ENCODE assay signal across 20 mouse cellular contexts in the genomic region with DNA sequence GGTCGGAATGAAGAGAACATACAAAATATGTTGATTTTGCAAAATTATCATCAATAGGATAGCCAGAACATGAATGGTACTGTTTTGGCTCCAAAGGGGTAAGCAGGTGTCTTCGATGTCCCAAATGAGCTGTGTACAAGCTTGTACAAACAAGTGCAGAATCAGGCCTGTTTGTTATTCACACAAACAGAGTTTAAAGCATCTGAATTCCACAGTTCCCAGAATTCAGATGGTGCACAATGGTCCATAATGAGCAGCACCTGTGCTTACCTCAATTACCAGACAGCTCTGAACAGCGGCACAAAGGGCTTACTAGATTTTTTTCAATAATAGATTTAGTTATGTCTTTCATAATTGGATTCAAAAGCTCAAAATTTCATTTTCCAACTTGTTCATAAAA.
DNase-seq lines count a peak whose midpoint lies in the region; ATAC-seq and TF ChIP-seq lines count a peak whose summit lies in the region.
"Had no signal": no experiment of that assay in that cellular context is flagged by ENCODE, and none has a peak within 500 bp of the region (broad histone marks: within the 10 kb centered on the region; RNA-seq: fewer than 3 reads in every experiment).

No protein-coding gene starts in this region.

- 73% methylated on average over 3 of the region's 3 CpGs for WGBS in forebrain, embryonic 14.5 days
- WGBS in forebrain, embryonic 11.5 days = 88% methylated on average over 3 of the region's 3 CpGs
- WGBS in forebrain, postnatal 0 days = 60% methylated on average over 3 of the region's 3 CpGs
- WGBS in midbrain, embryonic 11.5 days = 89% methylated on average over 3 of the region's 3 CpGs

- H3K4me2 ChIP-seq in forebrain, embryonic 14.5 days (ENCODE audit: low read length) = no peak overlapping the region
- H3K4me2 ChIP-seq in forebrain, embryonic 11.5 days (ENCODE audit: low read depth, low read length, severe bottlenecking) = no peak overlapping the region
- H3K4me2 ChIP-seq in forebrain, postnatal 0 days (ENCODE audit: low read depth) = no peak overlapping the region
- H3K4me2 ChIP-seq in midbrain, embryonic 11.5 days = no peak overlapping the region
- H3K4me2 ChIP-seq: embryonic facial prominence, embryonic 13.5 days; embryonic facial prominence, embryonic 15.5 days had no signal

- no peaks in the 10 kb centered on the region for H3K27me3 ChIP-seq in forebrain, embryonic 14.5 days (replicated peaks; ENCODE audit: control insufficient read depth, insufficient read depth, low read length)
- no peaks in the 10 kb centered on the region for H3K27me3 ChIP-seq in forebrain, embryonic 11.5 days (ENCODE audit: control insufficient read depth, insufficient read depth, low read length)
- no peaks in the 10 kb centered on the region for H3K27me3 ChIP-seq in forebrain, postnatal 0 days (ENCODE audit: insufficient read depth, low read length)
- no peaks in the 10 kb centered on the region for H3K27me3 ChIP-seq in midbrain, embryonic 11.5 days (ENCODE audit: control insufficient read depth, insufficient read depth, low read length)
- H3K27me3 ChIP-seq: embryonic facial prominence, embryonic 13.5 days; embryonic facial prominence, embryonic 15.5 days had no signal

- H3K36me3 ChIP-seq in forebrain, embryonic 14.5 days (ENCODE audit: control insufficient read depth, insufficient read depth, low read length) = no peaks in the 10 kb centered on the region
- no peaks in the 10 kb centered on the region for H3K36me3 ChIP-seq in forebrain, embryonic 11.5 days (ENCODE audit: control insufficient read depth, insufficient read depth, low read length)
- no peaks in the 10 kb centered on the region for H3K36me3 ChIP-seq in forebrain, postnatal 0 days (ENCODE audit: insufficient read depth)
- H3K36me3 ChIP-seq in midbrain, embryonic 11.5 days (ENCODE audit: control insufficient read depth, insufficient read depth, low read length) = no peaks in the 10 kb centered on the region
- H3K36me3 ChIP-seq: embryonic facial prominence, embryonic 13.5 days; embryonic facial prominence, embryonic 15.5 days had no signal

- no peaks in the 10 kb centered on the region for H3K9me3 ChIP-seq in forebrain, embryonic 14.5 days (replicated peaks; ENCODE audit: control insufficient read depth, low read length)
- no peaks in the 10 kb centered on the region for H3K9me3 ChIP-seq in forebrain, embryonic 11.5 days (ENCODE audit: control insufficient read depth, low read length)
- no peaks in the 10 kb centered on the region for H3K9me3 ChIP-seq in forebrain, postnatal 0 days (ENCODE audit: low read length)
- H3K9me3 ChIP-seq in midbrain, embryonic 11.5 days (ENCODE audit: control insufficient read depth, low read length) = no peaks in the 10 kb centered on the region
- H3K9me3 ChIP-seq: embryonic facial prominence, embryonic 13.5 days; embryonic facial prominence, embryonic 15.5 days had no signal

- H3K4me3 ChIP-seq in forebrain, embryonic 14.5 days (ENCODE audit: low read depth, low read length) = no peak overlapping the region
- no peak overlapping the region for H3K4me3 ChIP-seq in forebrain, embryonic 11.5 days (ENCODE audit: low read depth, low read length)
- no peak overlapping the region for H3K4me3 ChIP-seq in forebrain, postnatal 0 days (ENCODE audit: low read depth, low read length)
- no peak overlapping the region for H3K4me3 ChIP-seq in midbrain, embryonic 11.5 days (ENCODE audit: low read depth, low read length)
- H3K4me3 ChIP-seq: embryonic facial prominence, embryonic 13.5 days; embryonic facial prominence, embryonic 15.5 days; erythroblast, embryonic 14.5 days had no signal

- no peaks in the 10 kb centered on the region for H3K4me1 ChIP-seq in forebrain, embryonic 14.5 days (ENCODE audit: control insufficient read depth, insufficient read depth, low read length)
- H3K4me1 ChIP-seq in forebrain, embryonic 11.5 days (replicated peaks; ENCODE audit: control insufficient read depth, insufficient read depth, low read length) = no peaks in the 10 kb centered on the region
- H3K4me1 ChIP-seq in forebrain, postnatal 0 days (ENCODE audit: insufficient read depth) = no peaks in the 10 kb centered on the region
- H3K4me1 ChIP-seq in midbrain, embryonic 11.5 days (ENCODE audit: control insufficient read depth, insufficient read depth, low read length) = no peaks in the 10 kb centered on the region
- H3K4me1 ChIP-seq: embryonic facial prominence, embryonic 13.5 days; embryonic facial prominence, embryonic 15.5 days had no signal

- no peak for TF ChIP-seq POLR2A in brain, embryonic 14.5 days (IDR thresholded peaks at IDR 0.05; ENCODE audit: borderline replicate concordance, extremely low read depth, insufficient read depth, insufficient read length, poor library complexity, severe bottlenecking)

- no peak overlapping the region for H3K27ac ChIP-seq in forebrain, embryonic 14.5 days (ENCODE audit: low read depth, low read length)
- H3K27ac ChIP-seq in forebrain, embryonic 11.5 days (ENCODE audit: low read depth, low read length) = no peak overlapping the region
- no peak overlapping the region for H3K27ac ChIP-seq in forebrain, postnatal 0 days (ENCODE audit: low read depth, low read length)
- no peak overlapping the region for H3K27ac ChIP-seq in midbrain, embryonic 11.5 days (ENCODE audit: low read depth, low read length)
- H3K27ac ChIP-seq: embryonic facial prominence, embryonic 13.5 days; embryonic facial prominence, embryonic 15.5 days had no signal

- peak; percentile 54; the same call in 1 of the 2 replicates for ATAC-seq in forebrain, embryonic 14.5 days
- ATAC-seq in forebrain, embryonic 11.5 days (replicated peaks; ENCODE audit: low FRiP score) = no peak
- ATAC-seq in forebrain, postnatal 0 days = peak; percentile 74
- ATAC-seq in megakaryocyte, adult 5-6 weeks (ENCODE audit: poor library complexity, severe bottlenecking) = no peak
- ATAC-seq in midbrain, embryonic 11.5 days (ENCODE audit: low FRiP score) = no peak

- peak; percentile 48 for DNase-seq in forebrain, embryonic 14.5 days (ENCODE audit: low spot score)
- no peak for DNase-seq in forebrain, embryonic 11.5 days (ENCODE audit: low spot score)
- peak; percentile 19 for DNase-seq in brain, adult 2 months (ENCODE audit: low read depth, low spot score)
- DNase-seq in brain, embryonic 14.5 days (ENCODE audit: low read depth) = peak; percentile 65
- DNase-seq in forebrain, postnatal 0 days = peak; percentile 32
- DNase-seq in midbrain, embryonic 11.5 days (ENCODE audit: low spot score, missing footprints) = no peak
- DNase-seq: adrenal gland, adult 2 months; adrenal gland, postnatal 10 days; adrenal gland, postnatal 25 days; cerebellum, adult 11 months; cerebellum, adult 18-20 months; cerebellum, adult 8-10 months; cerebellum, adult 9-11 months; cerebellum, postnatal 14 days; cerebellum, postnatal 36 days; embryo, embryonic 11 days had no signal

- no peak overlapping the region for H3K9ac ChIP-seq in forebrain, embryonic 14.5 days (ENCODE audit: low read length)
- no peak overlapping the region for H3K9ac ChIP-seq in forebrain, embryonic 11.5 days (ENCODE audit: low read length)
- H3K9ac ChIP-seq in forebrain, postnatal 0 days = no peak overlapping the region
- H3K9ac ChIP-seq in midbrain, embryonic 11.5 days (ENCODE audit: low read length) = no peak overlapping the region
- H3K9ac ChIP-seq: embryonic facial prominence, embryonic 13.5 days; embryonic facial prominence, embryonic 15.5 days had no signal

- TF ChIP-seq CTCF in brain, embryonic 14.5 days (IDR thresholded peaks at IDR 0.05; ENCODE audit: borderline replicate concordance, extremely low read depth, insufficient read depth, insufficient read length) = no peak
- no peak for TF ChIP-seq CTCF in forebrain, postnatal 0 days (IDR thresholded peaks at IDR 0.05; ENCODE audit: low read depth)

Comparison
In these comparisons a context has a peak if more than half of its experiments do, and no peak if none do; other contexts are left out.
1. ATAC-seq: peak in forebrain, embryonic 14.5 days (single experiment) and forebrain, postnatal 0 days (single experiment); none in forebrain, embryonic 11.5 days (single experiment), megakaryocyte, adult 5-6 weeks (single experiment) and midbrain, embryonic 11.5 days (single experiment).
2. DNase-seq: peak in forebrain, embryonic 14.5 days (single experiment), brain, adult 2 months (single experiment), brain, embryonic 14.5 days (single experiment) and forebrain, postnatal 0 days (single experiment); none in forebrain, embryonic 11.5 days (single experiment) and midbrain, embryonic 11.5 days (single experiment).